31 mouse cellular contexts compared by ENCODE assay signal in genomic region chr13:13828125-13828524, GRCm38 (mm10). TPM values are rescaled to one million over a fixed set of nuclear protein-coding genes. Genes with fewer than 3 reads are reported as not detected.
DNase-seq lines count a peak whose midpoint lies in the region; ATAC-seq and TF ChIP-seq lines count a peak whose summit lies in the region.
"Had no signal": no experiment of that assay in that cellular context is flagged by ENCODE, and none has a peak within 500 bp of the region (broad histone marks: within the 10 kb centered on the region; RNA-seq: fewer than 3 reads in every experiment).

No protein-coding gene starts in this region.

- TF ChIP-seq POLR2A in kidney, adult 2 months (IDR thresholded peaks at IDR 0.05; ENCODE audit: low read depth, low read length), result no peak

- H3K36me3 ChIP-seq in kidney, adult 2 months (ENCODE audit: control insufficient read depth, insufficient read depth, low read length), result no peaks in the 10 kb centered on the region
- no peaks in the 10 kb centered on the region for H3K36me3 ChIP-seq in midbrain, embryonic 14.5 days (ENCODE audit: control insufficient read depth, insufficient read depth, low read length)
- no peaks in the 10 kb centered on the region for H3K36me3 ChIP-seq in midbrain, embryonic 11.5 days (ENCODE audit: control insufficient read depth, insufficient read depth, low read length)
- no peaks in the 10 kb centered on the region for H3K36me3 ChIP-seq in stomach, postnatal 0 days (ENCODE audit: control insufficient read depth, insufficient read depth, low read length)
- H3K36me3 ChIP-seq: G1E; heart, embryonic 15.5 days; hindbrain, embryonic 13.5 days; liver, embryonic 15.5 days; midbrain, embryonic 15.5 days; neural tube, embryonic 12.5 days had no signal

- WGBS in kidney, adult 2 months, result 14% methylated on average over 1 of the region's 1 CpGs
- 30% methylated on average over 1 of the region's 1 CpGs for WGBS in midbrain, embryonic 14.5 days
- 40% methylated on average over 1 of the region's 1 CpGs for WGBS in midbrain, embryonic 11.5 days
- WGBS in stomach, postnatal 0 days, result 41% methylated on average over 1 of the region's 1 CpGs

- no peak overlapping the region for H3K9ac ChIP-seq in midbrain, embryonic 14.5 days (replicated peaks; ENCODE audit: low read length)
- H3K9ac ChIP-seq in midbrain, embryonic 11.5 days (ENCODE audit: low read length), result no peak overlapping the region
- no peak overlapping the region for H3K9ac ChIP-seq in stomach, postnatal 0 days (ENCODE audit: low read length)
- H3K9ac ChIP-seq: forebrain, embryonic 13.5 days; heart, embryonic 15.5 days; hindbrain, embryonic 13.5 days; liver, embryonic 15.5 days; midbrain, embryonic 15.5 days; neural tube, embryonic 12.5 days had no signal

- no peaks in the 10 kb centered on the region for H3K9me3 ChIP-seq in midbrain, embryonic 14.5 days (ENCODE audit: control insufficient read depth, low read length)
- H3K9me3 ChIP-seq in midbrain, embryonic 11.5 days (ENCODE audit: control insufficient read depth, low read length), result no peaks in the 10 kb centered on the region
- no peaks in the 10 kb centered on the region for H3K9me3 ChIP-seq in stomach, postnatal 0 days (ENCODE audit: control insufficient read depth, low read length)
- H3K9me3 ChIP-seq: forebrain, embryonic 13.5 days; G1E; heart, embryonic 15.5 days; hindbrain, embryonic 13.5 days; liver, embryonic 15.5 days; megakaryocyte, embryonic 14.5 days; midbrain, embryonic 15.5 days; neural tube, embryonic 12.5 days had no signal

- no peak overlapping the region for H3K4me3 ChIP-seq in kidney, adult 2 months (ENCODE audit: insufficient read depth, low read depth, low read length)
- H3K4me3 ChIP-seq in midbrain, embryonic 14.5 days (replicated peaks; ENCODE audit: low read depth, low read length), result no peak overlapping the region
- H3K4me3 ChIP-seq in midbrain, embryonic 11.5 days (ENCODE audit: low read depth, low read length), result no peak overlapping the region
- H3K4me3 ChIP-seq in stomach, postnatal 0 days (ENCODE audit: low read depth, low read length), result no peak overlapping the region
- H3K4me3 ChIP-seq: forebrain, embryonic 13.5 days; heart, embryonic 15.5 days; hindbrain, embryonic 13.5 days; left cerebral cortex, adult 2 months; liver, embryonic 15.5 days; megakaryocyte, embryonic 14.5 days; midbrain, embryonic 15.5 days; neural tube, embryonic 12.5 days had no signal

- TF ChIP-seq EP300 in stomach, postnatal 0 days (optimal IDR thresholded peaks at IDR 0.05), result no peak

- no peak overlapping the region for H3K4me2 ChIP-seq in midbrain, embryonic 14.5 days (ENCODE audit: low read length)
- H3K4me2 ChIP-seq in midbrain, embryonic 11.5 days, result no peak overlapping the region
- no peak overlapping the region for H3K4me2 ChIP-seq in stomach, postnatal 0 days (replicated peaks; ENCODE audit: low read depth)
- H3K4me2 ChIP-seq: forebrain, embryonic 13.5 days; heart, embryonic 15.5 days; hindbrain, embryonic 13.5 days; liver, embryonic 15.5 days; midbrain, embryonic 15.5 days; neural tube, embryonic 12.5 days had no signal

- no peak overlapping the region for H3K27ac ChIP-seq in kidney, adult 2 months (ENCODE audit: insufficient read depth, low read depth, low read length)
- no peak overlapping the region for H3K27ac ChIP-seq in midbrain, embryonic 14.5 days (replicated peaks; ENCODE audit: low read depth, low read length)
- H3K27ac ChIP-seq in midbrain, embryonic 11.5 days (ENCODE audit: low read depth, low read length), result no peak overlapping the region
- H3K27ac ChIP-seq in stomach, postnatal 0 days (replicated peaks), result no peak overlapping the region
- H3K27ac ChIP-seq: forebrain, embryonic 13.5 days; heart, embryonic 15.5 days; hindbrain, embryonic 13.5 days; left cerebral cortex, adult 2 months; liver, embryonic 15.5 days; midbrain, embryonic 15.5 days; neural tube, embryonic 12.5 days had no signal

- H3K4me1 ChIP-seq in kidney, adult 2 months (ENCODE audit: control insufficient read depth, insufficient read depth, low read length), result no peaks in the 10 kb centered on the region
- H3K4me1 ChIP-seq in midbrain, embryonic 14.5 days (ENCODE audit: control insufficient read depth, insufficient read depth, low read length), result no peaks in the 10 kb centered on the region
- no peaks in the 10 kb centered on the region for H3K4me1 ChIP-seq in midbrain, embryonic 11.5 days (ENCODE audit: control insufficient read depth, insufficient read depth, low read length)
- H3K4me1 ChIP-seq in stomach, postnatal 0 days (replicated peaks; ENCODE audit: control insufficient read depth, insufficient read depth), result no peaks in the 10 kb centered on the region
- H3K4me1 ChIP-seq: forebrain, embryonic 13.5 days; heart, embryonic 15.5 days; liver, embryonic 15.5 days; midbrain, embryonic 15.5 days; neural tube, embryonic 12.5 days had no signal

- no peak for TF ChIP-seq CTCF in kidney, adult 2 months (conservative IDR thresholded peaks at IDR 0.05; ENCODE audit: insufficient read depth, insufficient read length, low read depth, low read length)
- TF ChIP-seq CTCF in stomach, postnatal 0 days (IDR thresholded peaks at IDR 0.05; ENCODE audit: low read depth), result peak; percentile 27; the same call in 1 of the 2 replicates

- ATAC-seq in midbrain, embryonic 14.5 days (ENCODE audit: low FRiP score, low TSS enrichment), result 0 out of 2 replicates have a peak, but pooled peaks have one; percentile 25
- ATAC-seq in midbrain, embryonic 11.5 days (ENCODE audit: low FRiP score), result no peak
- no peak for ATAC-seq in stomach, postnatal 0 days (ENCODE audit: low FRiP score, low TSS enrichment)
- ATAC-seq: forebrain, embryonic 13.5 days; lung, postnatal 0 days; midbrain, embryonic 15.5 days had no signal

- peak; percentile 2 for DNase-seq in kidney, adult 2 months
- no peak for DNase-seq in kidney, postnatal 10 days
- DNase-seq in midbrain, embryonic 14.5 days, result no peak
- no peak for DNase-seq in midbrain, embryonic 11.5 days (ENCODE audit: low spot score, missing footprints)
- no peak for DNase-seq in stomach, postnatal 0 days (ENCODE audit: low spot score)
- DNase-seq in thymus, postnatal 4 days, result peak; percentile 54
- DNase-seq in ovary, postnatal 36 days (ENCODE audit: low spot score), result no peak
- no peak for DNase-seq in cerebellum, adult 8-10 months
- DNase-seq: adrenal gland, adult 8-10 months; cerebellum, adult 18-20 months; cerebellum, postnatal 36 days; gastrocnemius, postnatal 14 days; heart, adult 18-20 months; heart, postnatal 36 days; kidney, postnatal 4 days; left cerebral cortex, postnatal 4 days; liver; retina, postnatal 1 day; right cerebral cortex, postnatal 25 days; spleen, adult 18-20 months had no signal

- H3K27me3 ChIP-seq in kidney, adult 2 months (replicated peaks; ENCODE audit: control insufficient read depth, insufficient read depth, low read length), result no peaks in the 10 kb centered on the region
- no peaks in the 10 kb centered on the region for H3K27me3 ChIP-seq in midbrain, embryonic 14.5 days (ENCODE audit: control insufficient read depth, insufficient read depth, low read length)
- no peaks in the 10 kb centered on the region for H3K27me3 ChIP-seq in midbrain, embryonic 11.5 days (ENCODE audit: control insufficient read depth, insufficient read depth, low read length)
- H3K27me3 ChIP-seq in stomach, postnatal 0 days (ENCODE audit: control insufficient read depth, insufficient read depth, low read length), result no peaks in the 10 kb centered on the region
- H3K27me3 ChIP-seq: forebrain, embryonic 13.5 days; heart, embryonic 15.5 days; hindbrain, embryonic 13.5 days; liver, embryonic 15.5 days; midbrain, embryonic 15.5 days; neural tube, embryonic 12.5 days had no signal

RNA-seq across cellular contexts. Expression of gene Gng4, which starts 44.3 kb away (rescaled TPM):
- polyA plus RNA-seq in kidney, adult 2 months (2012; rRNA removed), result 1.4 and 4.5 TPM in 2 replicates
- polyA plus RNA-seq in midbrain, embryonic 14.5 days (2014; fragmentation: Nextera tagmentation; extraction: Ambion mirVana), result 42.1 and 49.1 TPM in 2 replicates
- polyA plus RNA-seq in midbrain, embryonic 11.5 days (2014; fragmentation: Nextera tagmentation; extraction: Ambion mirVana), result 2.0 and 2.6 TPM in 2 replicates
- polyA plus RNA-seq in stomach, postnatal 0 days (2015; fragmentation: Nextera tagmentation; extraction: Ambion mirVana), result 5.5 and 6.2 TPM in 2 replicates
- polyA plus RNA-seq: G1E; testis, adult 2 months had no signal

Comparison
In these comparisons a context has a peak if more than half of its experiments do, and no peak if none do; other contexts are left out.
1. DNase-seq: peak in kidney, adult 2 months (single experiment) and thymus, postnatal 4 days (single experiment); none in kidney, postnatal 10 days (single experiment), midbrain, embryonic 14.5 days (single experiment), midbrain, embryonic 11.5 days (single experiment), stomach, postnatal 0 days (single experiment), ovary, postnatal 36 days (single experiment) and cerebellum, adult 8-10 months (single experiment).